Mouse (Mus musculus): ENCODE data around the gene Fhl1. TPM values are rescaled to one million over a fixed set of nuclear protein-coding genes. Genes with fewer than 3 reads are reported as not detected.

Fhl1 gene
- polyA plus RNA-seq, 1 experiment from 2014 or later, result 19.7 TPM

GRCm38 (mm10) chrX:56756352-56756751 is 24.8 kb downstream of the Fhl1 start:
- Histone ChIP-seq H3K9me3 (ENCODE audit: control insufficient read depth, low read length) (no peaks in the 10 kb centered on the region), H3K9ac (ENCODE audit: low read depth, low read length) (no peak overlapping the region), H3K27me3 (replicated peaks; ENCODE audit: control insufficient read depth, insufficient read depth, low read length) (no peaks in the 10 kb centered on the region), H3K27ac (ENCODE audit: low read depth, low read length) (no peak overlapping the region), H3K4me3 (ENCODE audit: low read depth, low read length) (no peak overlapping the region), H3K4me1 (replicated peaks; ENCODE audit: control insufficient read depth, insufficient read depth, low read length) (no peaks in the 10 kb centered on the region), H3K4me2 (no peak overlapping the region), H3K36me3 (ENCODE audit: control insufficient read depth, insufficient read depth, low read length) (no peaks in the 10 kb centered on the region)
- ATAC-seq (replicated peaks; ENCODE audit: low FRiP score), result peak; percentile 88
- 52% methylated on average over 7 of the region's 7 CpGs for WGBS
- no peak for DNase-seq (ENCODE audit: low spot score)

DNA sequence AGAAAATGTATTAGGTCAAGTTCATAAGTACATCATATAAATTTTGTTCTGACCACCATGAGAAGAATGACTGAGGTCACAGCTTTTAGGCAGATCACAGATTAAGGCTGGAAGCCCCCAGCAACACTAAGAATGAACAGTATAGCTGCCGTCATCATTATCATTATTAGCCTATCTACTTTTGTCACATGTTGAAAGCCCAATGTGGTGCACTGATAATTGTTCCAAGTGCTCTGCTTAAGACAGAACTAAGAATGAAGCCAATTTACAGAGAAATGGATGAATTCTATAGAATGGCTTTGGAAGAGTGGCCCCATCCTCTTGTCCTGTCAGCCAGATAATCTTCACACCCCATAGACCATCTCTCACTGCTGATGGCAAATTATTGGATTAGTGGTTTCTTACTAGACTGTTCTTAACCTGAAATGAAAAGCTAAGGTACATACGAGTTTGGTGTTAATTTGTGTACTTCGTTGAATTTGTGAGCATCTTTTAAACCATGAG is 28.7 kb downstream of the Fhl1 start:
- no peaks in the 10 kb centered on the region for H3K36me3 ChIP-seq (ENCODE audit: control insufficient read depth, insufficient read depth, low read length)
- ATAC-seq (replicated peaks; ENCODE audit: low FRiP score) (peak; percentile 65; the same call in 1 of the 2 replicates), DNase-seq (ENCODE audit: low spot score) (no peak)
- no peak overlapping the region for H3K4me3 ChIP-seq (ENCODE audit: low read depth, low read length)
- no peaks in the 10 kb centered on the region for H3K4me1 ChIP-seq (replicated peaks; ENCODE audit: control insufficient read depth, insufficient read depth, low read length)
- H3K27me3 ChIP-seq (replicated peaks; ENCODE audit: control insufficient read depth, insufficient read depth, low read length), result no peaks in the 10 kb centered on the region
- H3K9ac ChIP-seq (ENCODE audit: low read depth, low read length), result no peak overlapping the region
- 78% methylated on average over 3 of the region's 3 CpGs for WGBS
- H3K27ac ChIP-seq (ENCODE audit: low read depth, low read length), result no peak overlapping the region
- H3K4me2 ChIP-seq, result no peak overlapping the region
- no peaks in the 10 kb centered on the region for H3K9me3 ChIP-seq (ENCODE audit: control insufficient read depth, low read length)

GRCm38 (mm10) chrX:56769838-56770237 is 38.3 kb downstream of the Fhl1 start:
- no peak for DNase-seq (ENCODE audit: low spot score)

GRCm38 (mm10) chrX:56771751-56772150 is 40.2 kb downstream of the Fhl1 start:
- DNase-seq (ENCODE audit: low spot score) (no peak), ATAC-seq (replicated peaks; ENCODE audit: low FRiP score) (no peak)
- no peaks in the 10 kb centered on the region for H3K36me3 ChIP-seq (ENCODE audit: control insufficient read depth, insufficient read depth, low read length)
- no peak overlapping the region for H3K27ac ChIP-seq (ENCODE audit: low read depth, low read length)
- no peak overlapping the region for H3K4me2 ChIP-seq
- 82% methylated on average over 1 of the region's 1 CpGs for WGBS
- no peaks in the 10 kb centered on the region for H3K27me3 ChIP-seq (replicated peaks; ENCODE audit: control insufficient read depth, insufficient read depth, low read length)
- H3K9me3 ChIP-seq (ENCODE audit: control insufficient read depth, low read length), result no peaks in the 10 kb centered on the region
- H3K9ac ChIP-seq (ENCODE audit: low read depth, low read length), result no peak overlapping the region
- no peak overlapping the region for H3K4me3 ChIP-seq (ENCODE audit: low read depth, low read length)
- no peaks in the 10 kb centered on the region for H3K4me1 ChIP-seq (replicated peaks; ENCODE audit: control insufficient read depth, insufficient read depth, low read length)

More at GRCm38 (mm10) chrX:56769838-56770237, 38.3 kb downstream of the Fhl1 start:
- Histone ChIP-seq H3K27ac (ENCODE audit: low read depth, low read length) (no peak overlapping the region), H3K4me3 (ENCODE audit: low read depth, low read length) (no peak overlapping the region), H3K36me3 (ENCODE audit: control insufficient read depth, insufficient read depth, low read length) (no peaks in the 10 kb centered on the region), H3K9me3 (ENCODE audit: control insufficient read depth, low read length) (no peaks in the 10 kb centered on the region), H3K9ac (ENCODE audit: low read depth, low read length) (no peak overlapping the region), H3K4me1 (replicated peaks; ENCODE audit: control insufficient read depth, insufficient read depth, low read length) (no peaks in the 10 kb centered on the region), H3K4me2 (no peak overlapping the region), H3K27me3 (replicated peaks; ENCODE audit: control insufficient read depth, insufficient read depth, low read length) (no peaks in the 10 kb centered on the region)
- ATAC-seq (replicated peaks; ENCODE audit: low FRiP score), result no peak

- no peaks in the 10 kb centered on the region for H3K27me3 ChIP-seq (replicated peaks; ENCODE audit: control insufficient read depth, insufficient read depth, low read length)
- DNase-seq (ENCODE audit: low spot score) (no peak), ATAC-seq (replicated peaks; ENCODE audit: low FRiP score) (no peak)
- H3K9ac ChIP-seq (ENCODE audit: low read depth, low read length), result no peak overlapping the region
- no peak overlapping the region for H3K27ac ChIP-seq (ENCODE audit: low read depth, low read length)
- WGBS, result 78% methylated on average over 4 of the region's 4 CpGs
- no peaks in the 10 kb centered on the region for H3K36me3 ChIP-seq (ENCODE audit: control insufficient read depth, insufficient read depth, low read length)
- no peak overlapping the region for H3K4me2 ChIP-seq
- no peaks in the 10 kb centered on the region for H3K4me1 ChIP-seq (replicated peaks; ENCODE audit: control insufficient read depth, insufficient read depth, low read length)
- H3K9me3 ChIP-seq (ENCODE audit: control insufficient read depth, low read length), result no peaks in the 10 kb centered on the region
- no peak overlapping the region for H3K4me3 ChIP-seq (ENCODE audit: low read depth, low read length)
Observed at GRCm38 (mm10) chrX:56773329-56773728, 41.7 kb downstream of the Fhl1 start.

- 76% methylated on average over 6 of the region's 6 CpGs for WGBS
- no peak for ATAC-seq (replicated peaks; ENCODE audit: low FRiP score)
- Histone ChIP-seq H3K27me3 (replicated peaks; ENCODE audit: control insufficient read depth, insufficient read depth, low read length) (no peaks in the 10 kb centered on the region), H3K27ac (ENCODE audit: low read depth, low read length) (no peak overlapping the region), H3K9ac (ENCODE audit: low read depth, low read length) (no peak overlapping the region), H3K4me2 (no peak overlapping the region), H3K4me3 (ENCODE audit: low read depth, low read length) (no peak overlapping the region), H3K4me1 (replicated peaks; ENCODE audit: control insufficient read depth, insufficient read depth, low read length) (no peaks in the 10 kb centered on the region), H3K36me3 (ENCODE audit: control insufficient read depth, insufficient read depth, low read length) (no peaks in the 10 kb centered on the region), H3K9me3 (ENCODE audit: control insufficient read depth, low read length) (no peaks in the 10 kb centered on the region)
- no peak for DNase-seq (ENCODE audit: low spot score)
Observed at GRCm38 (mm10) chrX:56786281-56787061, 54.9 kb downstream of the Fhl1 start.

DNA sequence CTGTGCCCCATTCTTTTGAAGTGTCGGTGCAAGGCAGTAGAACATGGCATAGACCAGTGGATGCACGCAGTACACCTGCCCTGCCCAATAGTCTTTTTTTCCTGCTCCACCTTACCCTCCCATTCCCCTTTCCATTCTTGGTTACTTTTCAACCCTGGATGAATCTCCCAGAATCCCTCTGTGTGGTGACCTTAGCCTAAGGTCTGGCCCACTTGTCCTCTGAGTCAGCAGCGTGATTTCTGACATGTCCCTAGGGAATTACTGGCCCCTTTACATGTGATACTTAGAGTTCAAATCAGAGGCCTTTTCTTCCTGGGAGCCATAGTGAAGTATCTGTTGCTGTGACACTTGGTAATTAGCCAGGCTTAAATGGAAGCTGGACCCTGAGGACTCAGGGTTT is 55.9 kb downstream of the Fhl1 start:
- H3K9me3 ChIP-seq (ENCODE audit: control insufficient read depth, low read length), result no peaks in the 10 kb centered on the region
- H3K27ac ChIP-seq (ENCODE audit: low read depth, low read length), result no peak overlapping the region
- DNase-seq (ENCODE audit: low spot score) (no peak), ATAC-seq (replicated peaks; ENCODE audit: low FRiP score) (no peak)
- no peak overlapping the region for H3K4me2 ChIP-seq
- no peak overlapping the region for H3K4me3 ChIP-seq (ENCODE audit: low read depth, low read length)
- no peaks in the 10 kb centered on the region for H3K36me3 ChIP-seq (ENCODE audit: control insufficient read depth, insufficient read depth, low read length)
- 81% methylated on average over 3 of the region's 3 CpGs for WGBS
- H3K4me1 ChIP-seq (replicated peaks; ENCODE audit: control insufficient read depth, insufficient read depth, low read length), result no peaks in the 10 kb centered on the region
- H3K27me3 ChIP-seq (replicated peaks; ENCODE audit: control insufficient read depth, insufficient read depth, low read length), result no peaks in the 10 kb centered on the region
- no peak overlapping the region for H3K9ac ChIP-seq (ENCODE audit: low read depth, low read length)

GRCm38 (mm10) chrX:56790591-56790990 is 59.0 kb downstream of the Fhl1 start:
- H3K9me3 ChIP-seq (ENCODE audit: control insufficient read depth, low read length), result no peaks in the 10 kb centered on the region
- DNase-seq (ENCODE audit: low spot score), result no peak
- H3K9ac ChIP-seq (ENCODE audit: low read depth, low read length), result no peak overlapping the region
- H3K4me1 ChIP-seq (replicated peaks; ENCODE audit: control insufficient read depth, insufficient read depth, low read length), result no peaks in the 10 kb centered on the region
- H3K27ac ChIP-seq (ENCODE audit: low read depth, low read length), result no peak overlapping the region
- H3K4me2 ChIP-seq, result no peak overlapping the region
- WGBS, result 83% methylated on average over 4 of the region's 4 CpGs
- no peaks in the 10 kb centered on the region for H3K36me3 ChIP-seq (ENCODE audit: control insufficient read depth, insufficient read depth, low read length)
- H3K27me3 ChIP-seq (replicated peaks; ENCODE audit: control insufficient read depth, insufficient read depth, low read length), result no peaks in the 10 kb centered on the region
- no peak for ATAC-seq (replicated peaks; ENCODE audit: low FRiP score)
- H3K4me3 ChIP-seq (ENCODE audit: low read depth, low read length), result no peak overlapping the region

GRCm38 (mm10) chrX:56791268-56791667 is 59.7 kb downstream of the Fhl1 start:
- Histone ChIP-seq H3K4me3 (ENCODE audit: low read depth, low read length) (no peak overlapping the region), H3K27me3 (replicated peaks; ENCODE audit: control insufficient read depth, insufficient read depth, low read length) (no peaks in the 10 kb centered on the region), H3K9ac (ENCODE audit: low read depth, low read length) (no peak overlapping the region), H3K27ac (ENCODE audit: low read depth, low read length) (no peak overlapping the region), H3K4me1 (replicated peaks; ENCODE audit: control insufficient read depth, insufficient read depth, low read length) (no peaks in the 10 kb centered on the region), H3K9me3 (ENCODE audit: control insufficient read depth, low read length) (no peaks in the 10 kb centered on the region), H3K36me3 (ENCODE audit: control insufficient read depth, insufficient read depth, low read length) (no peaks in the 10 kb centered on the region), H3K4me2 (no peak overlapping the region)
- ATAC-seq (replicated peaks; ENCODE audit: low FRiP score), result no peak
- no peak for DNase-seq (ENCODE audit: low spot score)
- WGBS, result 49% methylated on average over 15 of the region's 15 CpGs

All from liver, embryonic 11.5 days (tissue).